Mouse (Mus musculus): ENCODE measurements around the gene Jup. TPM values are rescaled to one million over a fixed set of nuclear protein-coding genes. Genes with fewer than 3 reads are reported as not detected.
"Not testable (repeated sequence)": the region's sequence is repeated elsewhere in the genome, so short reads cannot be mapped to it uniquely, and the experiment has no call there.

The Jup gene
- polyA plus RNA-seq, 1 experiment from 2014 or later = 32.4 TPM

GRCm38 (mm10) chr11:100357408-100357807 lies 40.2 kb downstream of the Jup start:
- Histone ChIP-seq H3K9me3 (replicated peaks) (no peaks in the 10 kb centered on the region), H3K4me1 (peaks cover 27% of the 10 kb centered on the region), H3K27ac (replicated peaks) (no peak overlapping the region), H3K4me3 (no peak overlapping the region), H3K27me3 (ENCODE audit: low read depth, poor library complexity, severe bottlenecking) (peaks cover 76% of the 10 kb centered on the region), H3K36me3 (peaks cover 19% of the 10 kb centered on the region)
- DNase-seq (ENCODE audit: low spot score) = no peak
- 60% methylated on average over 5 of the region's 5 CpGs for WGBS

- H3K9me3 ChIP-seq (replicated peaks) = no peaks in the 10 kb centered on the region
- peak overlapping the region; percentile 75 for H3K4me3 ChIP-seq
- peak overlapping the region; percentile 92 for H3K27ac ChIP-seq (replicated peaks)
- no peak for DNase-seq (ENCODE audit: low spot score)
- 25% methylated on average over 9 of the region's 9 CpGs for WGBS
- peaks cover 27% of the 10 kb centered on the region for H3K4me1 ChIP-seq
- H3K36me3 ChIP-seq = peaks cover 22% of the 10 kb centered on the region
- peaks cover 76% of the 10 kb centered on the region for H3K27me3 ChIP-seq (ENCODE audit: low read depth, poor library complexity, severe bottlenecking)
Observed at GRCm38 (mm10) chr11:100356819-100357211, 40.7 kb downstream of the Jup start.

GRCm38 (mm10) chr11:100355972-100356818 lies 41.4 kb downstream of the Jup start, which contains the start of gene Hap1:
Gene Hap1, minus strand, starts transcription at chr11:100356128.
- H3K27ac ChIP-seq (replicated peaks) = peak within 1 kb of the TSS; percentile 92
- 2% methylated on average over 49 of the region's 49 CpGs for WGBS

GRCm38 (mm10) chr11:100355151-100355951 lies 42.2 kb downstream of the Jup start:
- peak; percentile 45 for DNase-seq (ENCODE audit: low spot score)
- Histone ChIP-seq H3K9me3 (replicated peaks) (no peaks in the 10 kb centered on the region), H3K4me3 (peak overlapping the region; percentile 75), H3K4me1 (peaks cover 27% of the 10 kb centered on the region), H3K27ac (replicated peaks) (peak overlapping the region; percentile 92), H3K36me3 (peaks cover 32% of the 10 kb centered on the region), H3K27me3 (ENCODE audit: low read depth, poor library complexity, severe bottlenecking) (peaks cover 73% of the 10 kb centered on the region)
- WGBS = under 1% methylated on average over 54 of the region's 54 CpGs

More at GRCm38 (mm10) chr11:100355972-100356818, 41.4 kb downstream of the Jup start, which contains the start of gene Hap1:
- Histone ChIP-seq H3K4me1 (peaks cover 27% of the 10 kb centered on the region), H3K27me3 (ENCODE audit: low read depth, poor library complexity, severe bottlenecking) (peaks cover 76% of the 10 kb centered on the region), H3K4me3 (peak within 1 kb of the TSS; percentile 75), H3K9me3 (replicated peaks) (no peaks in the 10 kb centered on the region), H3K36me3 (peaks cover 27% of the 10 kb centered on the region)
- DNase-seq (ENCODE audit: low spot score) = peak; percentile 85

GRCm38 (mm10) chr11:100352076-100352857 lies 45.3 kb downstream of the Jup start:
- Histone ChIP-seq H3K9me3 (replicated peaks) (no peaks in the 10 kb centered on the region), H3K4me1 (peaks cover 31% of the 10 kb centered on the region), H3K36me3 (peaks cover 51% of the 10 kb centered on the region), H3K4me3 (no peak overlapping the region), H3K27me3 (ENCODE audit: low read depth, poor library complexity, severe bottlenecking) (peaks cover 42% of the 10 kb centered on the region), H3K27ac (replicated peaks) (no peak overlapping the region)
- DNase-seq (ENCODE audit: low spot score) = no peak
- WGBS = 39% methylated on average over 10 of the region's 10 CpGs

- H3K27me3 ChIP-seq (ENCODE audit: low read depth, poor library complexity, severe bottlenecking) = no peaks in the 10 kb centered on the region
- peaks cover 3% of the 10 kb centered on the region; the same call in 1 of the 2 replicates for H3K4me1 ChIP-seq
- WGBS = 93% methylated on average over 10 of the region's 10 CpGs
- H3K36me3 ChIP-seq = peaks cover 16% of the 10 kb centered on the region
- H3K4me3 ChIP-seq = no peak overlapping the region
- DNase-seq (ENCODE audit: low spot score) = no peak
- no peak overlapping the region for H3K27ac ChIP-seq (replicated peaks)
- H3K9me3 ChIP-seq (replicated peaks) = no peaks in the 10 kb centered on the region
Observed at GRCm38 (mm10) chr11:100344269-100344668, 53.3 kb downstream of the Jup start.

DNA sequence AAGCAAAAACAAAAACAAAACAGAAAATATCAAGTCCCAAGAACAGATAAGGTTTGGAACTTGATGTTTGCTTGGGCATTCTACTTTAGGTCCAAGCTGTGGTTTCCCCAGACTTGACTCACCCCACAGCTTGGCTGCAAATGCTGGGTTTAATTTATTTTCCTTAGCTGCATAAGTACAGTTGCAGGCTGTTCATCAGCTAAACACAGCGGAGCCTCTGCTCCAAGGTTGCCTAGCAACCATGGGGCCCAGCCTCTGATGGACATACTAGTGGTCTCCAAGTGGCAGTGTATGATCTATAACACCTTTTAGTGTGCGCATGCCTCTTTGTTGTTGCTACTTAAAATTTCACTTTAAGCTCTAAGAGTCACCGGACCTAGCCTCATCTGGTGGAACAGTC lies 61.8 kb downstream of the Jup start:
- Histone ChIP-seq H3K27me3 (ENCODE audit: low read depth, poor library complexity, severe bottlenecking) (no peaks in the 10 kb centered on the region), H3K4me3 (no peak overlapping the region), H3K9me3 (replicated peaks) (no peaks in the 10 kb centered on the region), H3K27ac (replicated peaks) (no peak overlapping the region), H3K36me3 (no peaks in the 10 kb centered on the region), H3K4me1 (peaks cover 28% of the 10 kb centered on the region)
- 88% methylated on average over 3 of the region's 3 CpGs for WGBS
- no peak for DNase-seq (ENCODE audit: low spot score)

- H3K4me3 ChIP-seq = no peak within 1 kb of the TSS
- no peak for DNase-seq (ENCODE audit: low spot score)
- H3K27ac ChIP-seq (replicated peaks) = no peak within 1 kb of the TSS
- 81% methylated on average over 6 of the region's 6 CpGs for WGBS
- H3K27me3 ChIP-seq (ENCODE audit: low read depth, poor library complexity, severe bottlenecking) = no peaks in the 10 kb centered on the region
- no peaks in the 10 kb centered on the region for H3K36me3 ChIP-seq
- H3K9me3 ChIP-seq (replicated peaks) = no peaks in the 10 kb centered on the region
- peaks cover 33% of the 10 kb centered on the region for H3K4me1 ChIP-seq
Observed at GRCm38 (mm10) chr11:100333944-100334457, 63.6 kb downstream of the Jup start, which contains the start of gene Gast. Gene Gast, plus strand, starts transcription at chr11:100334407.

DNA sequence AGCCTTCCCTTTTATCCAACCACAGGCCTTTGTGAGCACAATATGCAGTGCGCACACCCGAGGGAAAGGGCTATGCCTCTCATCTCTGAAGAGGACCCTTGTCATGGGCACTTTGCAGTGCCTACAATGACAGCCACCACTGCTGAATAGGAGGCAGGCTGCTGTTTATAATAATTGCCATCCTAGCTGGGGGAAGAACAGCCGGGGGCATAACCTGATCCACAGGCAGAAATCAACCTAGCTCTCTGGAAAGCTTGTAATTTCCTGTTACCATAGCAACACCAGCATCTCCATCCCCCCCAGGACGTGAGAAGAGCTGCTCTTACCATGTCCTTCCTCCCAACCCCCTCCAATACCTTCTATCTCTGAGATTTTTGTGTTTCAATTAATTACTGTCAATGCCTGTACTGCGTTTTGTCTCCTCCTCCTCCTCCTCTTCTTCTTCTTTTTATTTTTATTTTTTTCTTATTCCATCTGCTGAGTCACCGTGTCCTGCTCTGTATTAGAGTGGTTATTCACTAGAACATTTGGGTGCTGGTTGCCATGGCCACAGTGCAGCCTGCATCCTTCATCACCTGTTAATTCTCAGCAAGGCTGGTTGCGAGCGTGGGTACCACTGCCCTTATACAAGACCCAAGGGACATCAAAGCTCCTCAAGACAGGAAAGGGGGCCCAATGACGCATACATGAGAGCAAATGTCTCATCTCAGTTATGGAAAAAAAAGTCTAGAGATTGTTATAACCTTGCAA lies 64.6 kb downstream of the Jup start:
- H3K9me3 ChIP-seq (replicated peaks) = no peaks in the 10 kb centered on the region
- H3K27me3 ChIP-seq (ENCODE audit: low read depth, poor library complexity, severe bottlenecking) = no peaks in the 10 kb centered on the region
- WGBS = 71% methylated on average over 9 of the region's 9 CpGs
- no peak for DNase-seq (ENCODE audit: low spot score)
- peaks cover 33% of the 10 kb centered on the region for H3K4me1 ChIP-seq
- H3K4me3 ChIP-seq = no peak overlapping the region
- H3K27ac ChIP-seq (replicated peaks) = no peak overlapping the region; the same call in 1 of the 2 replicates
- no peaks in the 10 kb centered on the region for H3K36me3 ChIP-seq

GRCm38 (mm10) chr11:100330816-100331375 lies 66.7 kb downstream of the Jup start:
- not testable (repeated sequence) for H3K27me3 ChIP-seq (ENCODE audit: low read depth, poor library complexity, severe bottlenecking)

DNA sequence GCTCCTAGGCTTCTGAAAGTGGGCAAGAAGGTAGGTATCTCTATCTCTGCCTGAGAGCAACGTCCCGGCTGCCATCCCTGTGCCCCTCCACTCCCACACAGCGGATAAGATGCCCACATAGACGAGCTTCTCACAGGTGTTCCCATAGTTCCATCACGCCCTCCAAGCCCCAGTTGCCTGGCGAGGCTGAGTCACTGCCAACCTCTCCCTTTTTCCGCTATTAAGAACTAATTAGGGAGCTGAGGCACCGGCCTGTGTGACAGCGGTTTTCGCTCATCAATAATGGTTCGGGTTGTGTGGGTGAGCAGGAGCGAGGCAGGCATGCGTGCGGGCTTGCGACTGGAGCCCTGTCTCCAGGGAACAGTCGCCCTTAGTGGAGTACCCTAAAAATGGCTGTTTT lies 67.3 kb downstream of the Jup start:
- 73% methylated on average over 16 of the region's 16 CpGs for WGBS
- peaks cover 33% of the 10 kb centered on the region for H3K4me1 ChIP-seq
- H3K4me3 ChIP-seq = no peak overlapping the region
- H3K27me3 ChIP-seq (ENCODE audit: low read depth, poor library complexity, severe bottlenecking) = no peaks in the 10 kb centered on the region
- no peaks in the 10 kb centered on the region for H3K9me3 ChIP-seq (replicated peaks)
- no peaks in the 10 kb centered on the region for H3K36me3 ChIP-seq
- DNase-seq (ENCODE audit: low spot score) = no peak
- no peak overlapping the region for H3K27ac ChIP-seq (replicated peaks)

More at GRCm38 (mm10) chr11:100330816-100331375, 66.7 kb downstream of the Jup start:
- WGBS = 65% methylated on average over 8 of the region's 8 CpGs
- not testable (repeated sequence) for DNase-seq (ENCODE audit: low spot score); H3K36me3 ChIP-seq; H3K9me3 ChIP-seq (replicated peaks); H3K27ac ChIP-seq (replicated peaks); H3K4me3 ChIP-seq
- H3K4me1 ChIP-seq = peaks cover 37% of the 10 kb centered on the region

Data from midbrain, embryonic 10.5 days (tissue).